Mouse (Mus musculus) heart, postnatal 14 days (tissue): ENCODE results near the gene Bmpr1b. TPM values are rescaled to one million over a fixed set of nuclear protein-coding genes. Genes with fewer than 3 reads are reported as not detected.

Experiments used
- total RNA-seq, 2 experiments: library from RNA; stranded (reverse); gene quantifications; 2 replicates each; pipeline ENCODE4 v1.2.3; 2021

Gene Bmpr1b
- total RNA-seq, 2 experiments from 2014 or later, result 0.32 to 0.36 TPM

Other genes starting within 250 kb of the Bmpr1b start
- gene Pdlim5, start 226.3 kb upstream of the Bmpr1b start, total RNA-seq, result 100 to 1,000 TPM; 678 to 728 TPM